Mouse (Mus musculus) CH12.LX (cell line): ENCODE data around the gene Pih1d2.

ENCODE experiments used
- CTCF ChIP-seq, 2 experiments: IDR thresholded peaks in 1 of 2; conservative IDR thresholded peaks in 1 of 2; 2 replicates each; pipeline ENCODE4 v1.5.1; 2011 to 2012; ENCODE audit warnings: low read depth in 2 of 2, low read length in 2 of 2, improper control_type of control experiment in 1 of 2, inconsistent platforms in 1 of 2, mild to moderate bottlenecking in 1 of 2, moderate library complexity in 1 of 2
- EP300 ChIP-seq: IDR thresholded peaks from 2 replicates; pipeline ENCODE4 v1.6.1; 2011; ENCODE audit warnings: low read length, improper control_type of control experiment
- MAX ChIP-seq: IDR thresholded peaks from 2 replicates; pipeline ENCODE4 v1.6.1; 2011; ENCODE audit warnings: low read length, improper control_type of control experiment
- MAZ ChIP-seq: IDR thresholded peaks from 2 replicates; pipeline ENCODE4 v1.6.1; 2012; ENCODE audit warnings: low read depth, mild to moderate bottlenecking, inconsistent platforms, low read length, improper control_type of control experiment, moderate library complexity
- POLR2A ChIP-seq: IDR thresholded peaks from 2 replicates; pipeline ENCODE4 v1.6.1; 2011; ENCODE audit warnings: low read depth, mild to moderate bottlenecking, improper control_type of control experiment, low read length
- RAD21 ChIP-seq: IDR thresholded peaks from 2 replicates; pipeline ENCODE4 v1.6.1; 2011; ENCODE audit warnings: low read depth, mild to moderate bottlenecking, low read length, improper control_type of control experiment, moderate library complexity

DNA sequence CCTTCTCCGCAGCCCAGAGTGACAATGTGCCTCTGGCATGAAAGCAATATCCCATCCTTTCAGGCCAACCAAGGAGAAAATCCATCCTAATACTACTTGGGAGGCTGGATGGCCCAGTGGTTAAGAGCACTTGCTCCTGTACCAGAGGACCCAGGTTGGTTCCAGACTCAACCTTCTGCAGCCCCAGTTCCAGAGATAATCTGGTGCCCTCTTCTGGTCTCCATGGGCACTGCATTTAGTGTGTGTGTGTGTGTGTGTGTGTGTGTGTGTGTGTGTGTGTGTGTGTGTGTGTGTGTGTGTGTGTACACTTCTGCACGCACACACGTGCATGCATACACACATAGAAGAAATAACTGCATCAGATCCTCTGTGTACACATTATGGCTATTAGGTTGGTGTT, 23.6 kb upstream of the Pih1d2 start:
- TF ChIP-seq CTCF (conservative IDR thresholded peaks at IDR 0.05 in 1 of 2, IDR thresholded peaks at IDR 0.05 in 1 of 2; ENCODE audit: low read depth in 2 of 2, low read length in 2 of 2) (peak; percentile 29 to 77; a peak in 3 of 4 replicates), MAX (no peak), EP300 (no peak), RAD21 (peak; percentile 67), MAZ (no peak), POLR2A (no peak)
